Mouse (Mus musculus): ENCODE results near the gene Homer2. TPM values are rescaled to one million over a fixed set of nuclear protein-coding genes. Genes with fewer than 3 reads are reported as not detected.
A peak's percentile ranks its signal among the peaks of the same experiment; 100 is the strongest.

The Homer2 gene
- polyA plus RNA-seq, 1 experiment from 2014 or later: 34.8 TPM

GRCm38 (mm10) chr7:81564766-81565165, 142.6 kb downstream of the Homer2 start:
- no peak overlapping the region; the same call in 1 of the 2 replicates for H3K27ac ChIP-seq
- 76% methylated on average over 7 of the region's 7 CpGs for WGBS
- H3K27me3 ChIP-seq: no peaks in the 10 kb centered on the region
- no peaks in the 10 kb centered on the region for H3K9me3 ChIP-seq (replicated peaks)
- H3K9ac ChIP-seq: no peak overlapping the region
- no peak overlapping the region for H3K4me2 ChIP-seq (replicated peaks)
- H3K4me3 ChIP-seq: no peak overlapping the region
- ATAC-seq (ENCODE audit: low FRiP score): no peak
- H3K4me1 ChIP-seq: peaks cover 5% of the 10 kb centered on the region; the same call in 1 of the 2 replicates
- no peaks in the 10 kb centered on the region for H3K36me3 ChIP-seq

DNA sequence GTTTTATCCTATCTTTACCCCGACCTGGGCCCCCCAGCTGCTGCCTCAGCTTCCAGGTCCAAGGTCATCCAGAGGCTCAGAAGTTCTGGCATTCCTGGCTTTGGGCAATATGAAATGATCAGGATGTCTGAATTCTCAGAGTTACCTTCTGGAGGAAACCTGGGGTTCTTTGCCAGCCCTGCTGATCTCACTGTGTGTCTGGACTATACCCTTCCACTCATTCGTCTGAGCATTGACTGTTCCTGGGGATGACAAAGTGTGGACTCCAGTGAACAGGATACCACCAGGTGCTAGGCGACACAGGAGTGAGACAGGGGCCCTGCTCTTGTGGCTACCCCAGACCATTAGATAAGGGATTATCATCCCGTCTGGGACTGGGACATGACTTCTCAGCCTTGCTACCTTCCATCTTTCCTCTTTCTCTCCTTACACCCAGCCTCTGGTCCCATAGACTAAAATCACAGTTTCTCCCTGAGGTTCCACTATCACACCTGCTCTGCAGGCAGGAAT, 143.8 kb downstream of the Homer2 start:
- Histone ChIP-seq H3K4me3 (no peak overlapping the region), H3K27me3 (no peaks in the 10 kb centered on the region), H3K36me3 (no peaks in the 10 kb centered on the region), H3K4me1 (peaks cover 5% of the 10 kb centered on the region; the same call in 1 of the 2 replicates), H3K27ac (no peak overlapping the region), H3K4me2 (replicated peaks) (no peak overlapping the region), H3K9me3 (replicated peaks) (no peaks in the 10 kb centered on the region), H3K9ac (no peak overlapping the region)
- no peak for ATAC-seq (ENCODE audit: low FRiP score)
- 85% methylated on average over 4 of the region's 4 CpGs for WGBS

DNA sequence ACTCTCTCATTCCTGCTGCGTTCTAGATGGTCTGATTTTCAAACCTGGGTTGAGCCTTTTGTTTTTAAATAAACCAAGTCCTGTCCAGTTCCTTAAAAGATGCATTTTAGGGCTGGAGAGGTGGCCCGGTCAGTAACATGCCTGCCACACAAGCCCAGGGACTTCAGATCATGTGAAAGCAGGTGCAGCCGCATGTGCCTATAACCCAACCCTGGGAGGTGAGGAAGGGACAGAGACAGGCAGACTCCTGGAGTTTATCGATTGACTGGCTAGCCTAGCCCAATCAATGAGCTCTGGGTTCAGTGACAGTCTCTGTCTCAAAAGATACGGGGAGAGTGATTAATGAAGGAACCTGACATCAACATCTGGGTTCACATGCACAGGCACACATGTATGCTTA, 146.1 kb downstream of the Homer2 start:
- Histone ChIP-seq H3K9ac (no peak overlapping the region), H3K27ac (peak overlapping the region; percentile 68), H3K9me3 (replicated peaks) (no peaks in the 10 kb centered on the region), H3K4me2 (replicated peaks) (no peak overlapping the region), H3K27me3 (no peaks in the 10 kb centered on the region), H3K36me3 (no peaks in the 10 kb centered on the region), H3K4me3 (no peak overlapping the region), H3K4me1 (peaks cover 5% of the 10 kb centered on the region; the same call in 1 of the 2 replicates)
- no peak for ATAC-seq (ENCODE audit: low FRiP score)
- 68% methylated on average over 5 of the region's 5 CpGs for WGBS

GRCm38 (mm10) chr7:81560101-81561049, 147.0 kb downstream of the Homer2 start:
- Histone ChIP-seq H3K4me3 (no peak overlapping the region), H3K36me3 (no peaks in the 10 kb centered on the region), H3K27ac (peak overlapping the region; percentile 23), H3K4me2 (replicated peaks) (no peak overlapping the region), H3K4me1 (peaks cover under 1% of the 10 kb centered on the region; the same call in 1 of the 2 replicates), H3K9me3 (replicated peaks) (no peaks in the 10 kb centered on the region), H3K9ac (no peak overlapping the region), H3K27me3 (no peaks in the 10 kb centered on the region)
- WGBS: 65% methylated on average over 8 of the region's 8 CpGs
- ATAC-seq (ENCODE audit: low FRiP score): 0 out of 2 replicates have a peak, but pooled peaks have one; percentile 19

- Histone ChIP-seq H3K27me3 (no peaks in the 10 kb centered on the region), H3K4me2 (replicated peaks) (no peak overlapping the region), H3K4me1 (no peaks in the 10 kb centered on the region; the same call in 1 of the 2 replicates), H3K4me3 (no peak overlapping the region), H3K9ac (no peak overlapping the region), H3K36me3 (no peaks in the 10 kb centered on the region), H3K9me3 (replicated peaks) (no peaks in the 10 kb centered on the region), H3K27ac (no peak overlapping the region; the same call in 1 of the 2 replicates)
- ATAC-seq (ENCODE audit: low FRiP score): no peak
- WGBS: 84% methylated on average over 14 of the region's 14 CpGs
These were observed 147.9 kb downstream of the Homer2 start for GRCm38 (mm10) chr7:81559231-81559980.

GRCm38 (mm10) chr7:81557985-81558360, 149.4 kb downstream of the Homer2 start:
- Histone ChIP-seq H3K9ac (no peak overlapping the region), H3K27me3 (no peaks in the 10 kb centered on the region), H3K4me2 (replicated peaks) (no peak overlapping the region), H3K4me3 (no peak overlapping the region), H3K27ac (no peak overlapping the region), H3K9me3 (replicated peaks) (no peaks in the 10 kb centered on the region), H3K4me1 (no peaks in the 10 kb centered on the region; the same call in 1 of the 2 replicates), H3K36me3 (no peaks in the 10 kb centered on the region)
- WGBS: 69% methylated on average over 4 of the region's 4 CpGs
- no peak for ATAC-seq (ENCODE audit: low FRiP score)

DNA sequence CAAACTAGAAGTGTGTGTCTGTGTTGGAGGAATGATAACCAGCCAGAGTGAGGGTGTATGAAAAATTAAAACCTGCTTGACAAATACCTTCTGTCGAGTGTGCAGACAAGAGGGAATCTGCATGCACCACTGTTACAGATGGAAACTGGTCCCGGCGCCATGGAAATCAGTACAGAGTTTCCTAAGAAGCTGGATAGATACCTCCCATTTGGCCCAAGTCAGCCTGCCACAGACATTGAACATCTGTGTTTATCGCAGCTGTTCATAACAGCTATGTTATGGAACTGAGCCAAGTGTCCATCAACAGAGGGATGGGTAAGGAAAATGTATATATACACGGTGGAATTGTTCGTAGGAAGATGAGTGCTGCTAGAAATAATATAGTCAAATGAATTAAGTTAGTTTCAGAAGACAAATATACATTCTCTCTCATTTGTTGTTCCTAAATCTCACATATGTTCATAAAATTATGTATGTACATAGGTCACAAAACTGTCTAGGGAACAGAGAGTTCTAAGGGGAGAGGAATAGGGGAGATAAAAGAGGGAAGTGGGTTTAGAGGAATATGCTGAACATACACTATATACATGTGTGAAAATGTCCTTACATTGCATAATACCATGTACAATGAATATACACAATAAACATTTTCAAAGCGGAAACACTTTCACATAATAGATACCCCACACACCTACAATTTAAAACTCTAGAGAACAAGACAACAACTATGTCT, 149.9 kb downstream of the Homer2 start:
- Histone ChIP-seq H3K27me3 (no peaks in the 10 kb centered on the region), H3K9me3 (replicated peaks) (no peaks in the 10 kb centered on the region)
- whole genome bisulfite sequencing: 82% methylated on average over 7 of the region's 7 CpGs

DNA sequence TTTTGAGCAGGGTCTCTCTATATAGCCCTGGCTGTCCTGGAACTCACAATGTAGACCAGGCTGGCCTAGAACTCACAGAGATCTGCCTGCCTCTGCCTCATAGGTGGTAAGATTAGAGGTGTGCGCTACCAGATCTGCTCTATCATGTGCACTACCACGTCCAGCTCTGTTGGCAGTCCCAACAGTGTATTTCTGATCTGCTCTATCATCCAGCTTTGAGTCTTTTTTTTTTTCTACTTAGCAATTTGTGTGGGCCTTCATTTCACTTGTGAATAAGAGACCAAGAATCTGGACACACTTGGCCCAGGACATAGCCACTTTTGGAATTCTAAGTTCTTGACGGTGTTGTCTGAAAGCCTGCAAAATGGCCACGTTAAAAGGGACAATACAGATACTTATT, 150.5 kb downstream of the Homer2 start:
- no peaks in the 10 kb centered on the region for H3K27me3 ChIP-seq
- 88% methylated on average over 4 of the region's 4 CpGs for whole genome bisulfite sequencing
- no peaks in the 10 kb centered on the region; the same call in 1 of the 2 replicates for H3K4me1 ChIP-seq
- H3K4me3 ChIP-seq: no peak overlapping the region
- no peaks in the 10 kb centered on the region for H3K9me3 ChIP-seq (replicated peaks)
- no peak overlapping the region for H3K4me2 ChIP-seq (replicated peaks)
- no peak for ATAC-seq (ENCODE audit: low FRiP score)
- H3K9ac ChIP-seq: no peak overlapping the region
- H3K27ac ChIP-seq: no peak overlapping the region
- no peaks in the 10 kb centered on the region for H3K36me3 ChIP-seq

More for the DNA sequence above, 149.9 kb downstream of the Homer2 start:
- no peaks in the 10 kb centered on the region for H3K36me3 ChIP-seq
- no peak for ATAC-seq (ENCODE audit: low FRiP score)
- no peak overlapping the region for H3K4me2 ChIP-seq (replicated peaks)
- no peak overlapping the region for H3K4me3 ChIP-seq
- no peak overlapping the region for H3K9ac ChIP-seq
- H3K27ac ChIP-seq: no peak overlapping the region
- H3K4me1 ChIP-seq: no peaks in the 10 kb centered on the region; the same call in 1 of the 2 replicates

GRCm38 (mm10) chr7:81554369-81554768, 153.0 kb downstream of the Homer2 start:
- H3K4me1 ChIP-seq: no peaks in the 10 kb centered on the region
- no peak overlapping the region for H3K4me2 ChIP-seq (replicated peaks)
- H3K36me3 ChIP-seq: no peaks in the 10 kb centered on the region
- WGBS: 84% methylated on average over 2 of the region's 2 CpGs
- H3K27me3 ChIP-seq: no peaks in the 10 kb centered on the region
- no peak overlapping the region for H3K9ac ChIP-seq
- no peak overlapping the region for H3K4me3 ChIP-seq
- no peaks in the 10 kb centered on the region for H3K9me3 ChIP-seq (replicated peaks)
- ATAC-seq (ENCODE audit: low FRiP score): no peak
- H3K27ac ChIP-seq: no peak overlapping the region

DNA sequence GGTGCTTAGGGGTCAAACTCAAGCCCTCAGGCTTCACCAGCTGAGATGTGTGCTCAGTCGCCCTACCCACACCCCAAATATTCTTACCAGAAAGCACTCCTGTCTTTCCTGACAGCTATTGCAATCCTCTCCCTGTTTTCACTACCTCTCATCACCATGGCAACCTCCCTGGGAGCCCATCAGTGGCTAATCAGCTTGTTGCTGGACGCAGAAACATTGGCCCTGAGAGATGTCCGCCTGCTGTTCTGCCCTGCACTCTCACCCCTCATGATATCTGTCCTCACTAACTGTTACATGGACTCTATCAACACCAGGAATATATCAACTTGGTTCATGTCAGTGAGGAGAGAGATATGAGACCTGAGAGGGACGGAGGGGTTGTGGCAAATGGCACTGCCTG, 153.7 kb downstream of the Homer2 start:
- H3K27me3 ChIP-seq: no peaks in the 10 kb centered on the region
- H3K4me3 ChIP-seq: no peak overlapping the region
- H3K36me3 ChIP-seq: no peaks in the 10 kb centered on the region
- H3K9ac ChIP-seq: no peak overlapping the region
- no peak overlapping the region for H3K27ac ChIP-seq
- peaks cover 1% of the 10 kb centered on the region; the same call in 1 of the 2 replicates for H3K4me1 ChIP-seq
- no peak overlapping the region for H3K4me2 ChIP-seq (replicated peaks)
- no peak for ATAC-seq (ENCODE audit: low FRiP score)
- no peaks in the 10 kb centered on the region for H3K9me3 ChIP-seq (replicated peaks)
- 60% methylated on average over 4 of the region's 4 CpGs for WGBS
